Mouse (Mus musculus): Measurements from ENCODE around the gene Nos1.

Gene Nos1

DNA sequence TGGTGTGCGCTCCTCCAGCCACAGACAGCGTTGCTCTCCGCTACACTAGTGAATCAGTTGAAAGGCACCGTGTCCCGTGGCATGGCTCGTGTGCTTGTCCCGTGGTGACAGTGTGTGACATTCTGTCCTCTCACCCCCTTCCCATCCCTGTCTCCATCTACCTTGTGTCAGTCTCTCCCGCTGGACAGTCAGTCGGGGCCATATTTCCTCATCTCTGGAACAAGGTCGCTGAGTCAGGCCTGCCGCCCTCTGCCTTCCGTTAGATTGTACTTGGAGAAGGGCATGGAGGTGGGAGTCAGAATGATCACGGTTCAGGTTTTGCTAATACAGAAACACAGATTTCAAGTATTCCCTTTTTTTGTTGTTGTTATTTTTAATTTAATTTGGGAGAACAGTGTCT, 227.5 kb downstream of the Nos1 start:
- no peak for DNase-seq

Measured in thymus, postnatal 14 days (tissue).